Mouse (Mus musculus) stomach, embryonic 14.5 days (tissue): ENCODE measurements at regions not wholly inside any gene's neighbourhood (a gene's known extent, or its start where the extent isn't known, plus 50 kb on each side); places are given as distances from the start of the nearest gene placed in this dataset.

ENCODE experiments used
- ATAC-seq: fragments of 200-750 bp; cut with Nextera tagmentation; 2 replicates; pipeline ENCODE4 v1.8.0; 2017; ENCODE audit warnings: low read depth, moderate TSS enrichment; ENCODE audit not compliant: insufficient number of reproducible peaks, insufficient read depth, low FRiP score
- H3K27ac ChIP-seq: fragments of 300-500 bp; sonication (generic); 2 replicates; pipeline ENCODE4 v1.5.1; 2014; ENCODE audit warnings: mild to moderate bottlenecking, low read length, moderate library complexity, mixed read lengths
- H3K27me3 ChIP-seq: fragments of 300-500 bp; sonication (generic); 2 replicates; pipeline ENCODE4 v1.6.1; 2014; ENCODE audit warnings: low read length, control low read depth, mixed read lengths; ENCODE audit not compliant: control insufficient read depth, insufficient read depth
- H3K36me3 ChIP-seq: fragments of 300-500 bp; sonication (generic); 2 replicates; pipeline ENCODE4 v1.6.1; 2014; ENCODE audit warnings: mild to moderate bottlenecking, control low read depth, low read length, moderate library complexity, mixed read lengths; ENCODE audit not compliant: control insufficient read depth, insufficient read depth
- H3K4me1 ChIP-seq: fragments of 300-500 bp; sonication (generic); 2 replicates; pipeline ENCODE4 v1.6.1; 2014; ENCODE audit warnings: low read length, control low read depth, mixed read lengths; ENCODE audit not compliant: control insufficient read depth, insufficient read depth
- H3K4me2 ChIP-seq: fragments of 300-500 bp; sonication (generic); replicated peaks from 2 replicates; pipeline ENCODE4 v1.6.1; 2014; ENCODE audit warnings: low read depth, low read length, control low read depth
- H3K4me3 ChIP-seq: fragments of 300-500 bp; sonication (generic); 2 replicates; pipeline ENCODE4 v1.5.1; 2014; ENCODE audit warnings: low read depth, low read length, control low read depth
- H3K9ac ChIP-seq: fragments of 300-500 bp; sonication (generic); replicated peaks from 2 replicates; pipeline ENCODE4 v1.6.1; 2014; ENCODE audit warnings: low read depth, mild to moderate bottlenecking, control low read depth, low read length, moderate library complexity, mixed read lengths
- H3K9me3 ChIP-seq: fragments of 300-500 bp; sonication (generic); 2 replicates; pipeline ENCODE4 v1.6.1; 2016; ENCODE audit warnings: low read depth, low read length, control low read depth; ENCODE audit not compliant: control insufficient read depth
- WGBS: fragments of 180-500 bp; shearing (Covaris S2); extraction: QIAGEN DNeasy Blood & Tissue Kit; methylation state at CpG from one replicate; pipeline ENCODE4 v1.1.7; 2014; 5-methylcytosine and 5-hydroxymethylcytosine counted together

GRCm38 (mm10) chr9:89532435-89532834, 90.5 kb downstream of the Minar1 start:
- Histone ChIP-seq H3K9me3 (no peaks in the 10 kb centered on the region), H3K27me3 (no peaks in the 10 kb centered on the region), H3K4me1 (no peaks in the 10 kb centered on the region), H3K4me2 (no peak overlapping the region), H3K36me3 (no peaks in the 10 kb centered on the region), H3K9ac (no peak overlapping the region), H3K27ac (no peak overlapping the region), H3K4me3 (no peak overlapping the region)
- ATAC-seq, result no peak
- 35% methylated on average over 2 of the region's 2 CpGs for WGBS

GRCm38 (mm10) chr9:89524137-89524536, 98.8 kb downstream of the Minar1 start:
- H3K27me3 ChIP-seq, result no peaks in the 10 kb centered on the region
- H3K9ac ChIP-seq, result no peak overlapping the region
- ATAC-seq, result no peak
- H3K9me3 ChIP-seq, result no peaks in the 10 kb centered on the region
- no peak overlapping the region for H3K4me3 ChIP-seq
- no peak overlapping the region for H3K4me2 ChIP-seq
- no peaks in the 10 kb centered on the region for H3K36me3 ChIP-seq
- no peaks in the 10 kb centered on the region for H3K4me1 ChIP-seq
- H3K27ac ChIP-seq, result no peak overlapping the region
- 90% methylated on average over 1 of the region's 1 CpGs for WGBS

GRCm38 (mm10) chr9:89523705-89524104, 99.2 kb downstream of the Minar1 start:
- H3K36me3 ChIP-seq, result no peaks in the 10 kb centered on the region
- no peaks in the 10 kb centered on the region for H3K4me1 ChIP-seq
- 38% methylated on average over 3 of the region's 3 CpGs for WGBS

GRCm38 (mm10) chr9:89508407-89509101, 114.4 kb downstream of the Minar1 start:
- no peak overlapping the region for H3K27ac ChIP-seq
- H3K27me3 ChIP-seq, result no peaks in the 10 kb centered on the region
- H3K36me3 ChIP-seq, result no peaks in the 10 kb centered on the region
- H3K4me1 ChIP-seq, result no peaks in the 10 kb centered on the region
- no peaks in the 10 kb centered on the region for H3K9me3 ChIP-seq
- ATAC-seq, result no peak
- H3K9ac ChIP-seq, result no peak overlapping the region
- no peak overlapping the region for H3K4me3 ChIP-seq
- H3K4me2 ChIP-seq, result no peak overlapping the region
- 81% methylated on average over 6 of the region's 6 CpGs for WGBS

More at GRCm38 (mm10) chr9:89523705-89524104, 99.2 kb downstream of the Minar1 start:
- ATAC-seq, result no peak
- no peak overlapping the region for H3K27ac ChIP-seq
- H3K9ac ChIP-seq, result no peak overlapping the region
- no peak overlapping the region for H3K4me3 ChIP-seq
- no peak overlapping the region for H3K4me2 ChIP-seq
- H3K9me3 ChIP-seq, result no peaks in the 10 kb centered on the region
- H3K27me3 ChIP-seq, result no peaks in the 10 kb centered on the region

- no peak for ATAC-seq
- no peaks in the 10 kb centered on the region for H3K36me3 ChIP-seq
These were observed 120.8 kb downstream of the Minar1 start for GRCm38 (mm10) chr9:89502083-89502482.

GRCm38 (mm10) chr9:89497399-89497749, 125.6 kb downstream of the Minar1 start:
- no peak for ATAC-seq
- Histone ChIP-seq H3K27me3 (no peaks in the 10 kb centered on the region), H3K9ac (no peak overlapping the region), H3K27ac (no peak overlapping the region), H3K4me2 (no peak overlapping the region), H3K9me3 (no peaks in the 10 kb centered on the region), H3K36me3 (no peaks in the 10 kb centered on the region), H3K4me3 (no peak overlapping the region), H3K4me1 (0 out of 2 replicates have a peak, but pooled peaks cover 2% of the 10 kb centered on the region)
- WGBS, result 18% methylated on average over 7 of the region's 7 CpGs

More at GRCm38 (mm10) chr9:89502083-89502482, 120.8 kb downstream of the Minar1 start:
- H3K4me2 ChIP-seq, result no peak overlapping the region
- no peak overlapping the region for H3K9ac ChIP-seq
- no peaks in the 10 kb centered on the region for H3K27me3 ChIP-seq
- no peak overlapping the region for H3K4me3 ChIP-seq
- 0 out of 2 replicates have a peak, but pooled peaks cover under 1% of the 10 kb centered on the region for H3K4me1 ChIP-seq
- 91% methylated on average over 2 of the region's 2 CpGs for WGBS
- no peak overlapping the region for H3K27ac ChIP-seq
- no peaks in the 10 kb centered on the region for H3K9me3 ChIP-seq

GRCm38 (mm10) chr9:89496729-89497398, 126.1 kb downstream of the Minar1 start:
- Histone ChIP-seq H3K4me1 (0 out of 2 replicates have a peak, but pooled peaks cover 2% of the 10 kb centered on the region), H3K36me3 (no peaks in the 10 kb centered on the region), H3K27me3 (no peaks in the 10 kb centered on the region), H3K4me2 (no peak overlapping the region), H3K9me3 (no peaks in the 10 kb centered on the region), H3K27ac (no peak overlapping the region), H3K4me3 (no peak overlapping the region), H3K9ac (no peak overlapping the region)
- no peak for ATAC-seq
- 28% methylated on average over 14 of the region's 14 CpGs for WGBS

- no peak overlapping the region for H3K4me3 ChIP-seq
- no peak overlapping the region for H3K27ac ChIP-seq
- H3K4me1 ChIP-seq, result no peaks in the 10 kb centered on the region
- WGBS, result 77% methylated on average over 4 of the region's 4 CpGs
- ATAC-seq, result no peak
- no peaks in the 10 kb centered on the region for H3K36me3 ChIP-seq
- H3K9me3 ChIP-seq, result no peaks in the 10 kb centered on the region
- no peak overlapping the region for H3K9ac ChIP-seq
- H3K27me3 ChIP-seq, result no peaks in the 10 kb centered on the region
- H3K4me2 ChIP-seq, result no peak overlapping the region
These were observed 135.3 kb downstream of the Minar1 start for GRCm38 (mm10) chr9:89487601-89488000.
